Mouse (Mus musculus) heart, embryonic 14.5 days (tissue): ENCODE data around the gene Map3k5. TPM values are rescaled to one million over a fixed set of nuclear protein-coding genes. Genes with fewer than 3 reads are reported as not detected.

Experiments used
- ATAC-seq: fragments of 200-750 bp; cut with Nextera tagmentation; 2 replicates; pipeline ENCODE4 v1.8.0; 2017; ENCODE audit warnings: low read depth, moderate TSS enrichment; ENCODE audit not compliant: insufficient number of reproducible peaks, insufficient read depth, low FRiP score
- H3K27ac ChIP-seq, 2 experiments: fragments of 200-500 bp in 1 of 2; fragments of 300-500 bp in 1 of 2; sonication (generic) in 1 of 2; replicated peaks in 1 of 2; 2 replicates each; pipeline ENCODE4 v1.5.1; 2012 to 2014; ENCODE audit warnings: low read depth in 2 of 2, low read length in 2 of 2, control low read depth in 1 of 2, mild to moderate bottlenecking in 1 of 2, mixed read lengths in 1 of 2; ENCODE audit not compliant: control insufficient read depth in 1 of 2, insufficient read depth in 1 of 2
- H3K27me3 ChIP-seq: fragments of 300-500 bp; sonication (generic); 2 replicates; pipeline ENCODE4 v1.6.1; 2014; ENCODE audit warnings: mild to moderate bottlenecking, low read length, control low read depth; ENCODE audit not compliant: control insufficient read depth, insufficient read depth
- H3K36me3 ChIP-seq: fragments of 300-500 bp; sonication (generic); 2 replicates; pipeline ENCODE4 v1.6.1; 2014; ENCODE audit warnings: mild to moderate bottlenecking, control low read depth, low read length, mixed read lengths; ENCODE audit not compliant: control insufficient read depth, insufficient read depth
- H3K4me1 ChIP-seq, 2 experiments: fragments of 200-500 bp in 1 of 2; fragments of 300-500 bp in 1 of 2; sonication (generic) in 1 of 2; 2 replicates each; pipeline ENCODE4 v1.6.1; 2012 to 2014; ENCODE audit warnings: low read length in 2 of 2, control low read depth in 1 of 2, mixed read lengths in 1 of 2; ENCODE audit not compliant: control insufficient read depth in 2 of 2, insufficient read depth in 2 of 2
- H3K4me2 ChIP-seq: fragments of 300-500 bp; sonication (generic); 2 replicates; pipeline ENCODE4 v1.6.1; 2014; ENCODE audit warnings: mild to moderate bottlenecking, low read length
- H3K4me3 ChIP-seq, 2 experiments: fragments of 200-500 bp in 1 of 2; fragments of 300-500 bp in 1 of 2; sonication (generic) in 1 of 2; 2 replicates each; pipeline ENCODE4 v1.5.1; 2012 to 2014; ENCODE audit warnings: low read length in 2 of 2, mild to moderate bottlenecking in 2 of 2, control low read depth in 1 of 2, low read depth in 1 of 2, moderate library complexity in 1 of 2; ENCODE audit not compliant: control insufficient read depth in 1 of 2, insufficient read depth in 1 of 2
- H3K9ac ChIP-seq: fragments of 300-500 bp; sonication (generic); 2 replicates; pipeline ENCODE4 v1.6.1; 2014; ENCODE audit warnings: mild to moderate bottlenecking, low read length
- H3K9me3 ChIP-seq: fragments of 300-500 bp; sonication (generic); 2 replicates; pipeline ENCODE4 v1.6.1; 2016; ENCODE audit warnings: low read length, control low read depth; ENCODE audit not compliant: control insufficient read depth
- WGBS: fragments of 180-500 bp; shearing (Covaris S2); extraction: QIAGEN DNeasy Blood & Tissue Kit; methylation state at CpG from one replicate; pipeline ENCODE4 v1.1.7; 2014; 5-methylcytosine and 5-hydroxymethylcytosine counted together
- polyA plus RNA-seq: library from polyadenylated mRNA; unstranded; fragments of >200 nt; fragmentation: Nextera tagmentation; extraction: Ambion mirVana; gene quantifications from 2 replicates; pipeline ENCODE4 v1.2.1, GENCODE M21; 2014

The Map3k5 gene
- polyA plus RNA-seq, 1 experiment from 2014 or later, result 4.5 TPM

GRCm38 (mm10) chr10:19977557-19977956, 43.3 kb downstream of the Map3k5 start:
- no peak overlapping the region for H3K27ac ChIP-seq
- no peak overlapping the region for H3K9ac ChIP-seq
- no peaks in the 10 kb centered on the region for H3K27me3 ChIP-seq
- no peaks in the 10 kb centered on the region for H3K36me3 ChIP-seq
- H3K4me3 ChIP-seq, result no peak overlapping the region
- no peak overlapping the region for H3K4me2 ChIP-seq
- H3K4me1 ChIP-seq, result peaks cover 18 to 40% of the 10 kb centered on the region in 2 experiments
- H3K9me3 ChIP-seq, result no peaks in the 10 kb centered on the region
- 79% methylated on average over 3 of the region's 3 CpGs for WGBS
- no peak for ATAC-seq

GRCm38 (mm10) chr10:19978662-19979199, 44.5 kb downstream of the Map3k5 start:
- Histone ChIP-seq H3K27ac (peak overlapping the region; percentile 44 to 57; a peak in 3 of 4 replicates), H3K27me3 (no peaks in the 10 kb centered on the region), H3K9ac (no peak overlapping the region), H3K4me1 (peaks cover 16 to 35% of the 10 kb centered on the region in 2 experiments), H3K4me3 (no peak overlapping the region), H3K4me2 (peak overlapping the region; percentile 6), H3K36me3 (no peaks in the 10 kb centered on the region), H3K9me3 (no peaks in the 10 kb centered on the region)
- ATAC-seq, result no peak
- WGBS, result 32% methylated on average over 5 of the region's 5 CpGs

GRCm38 (mm10) chr10:19987736-19988135, 53.5 kb downstream of the Map3k5 start:
- no peak overlapping the region for H3K4me2 ChIP-seq
- ATAC-seq, result no peak
- peaks cover 5% of the 10 kb centered on the region; the same call in 1 of the 2 replicates for H3K9me3 ChIP-seq
- peaks cover 6 to 13% of the 10 kb centered on the region in 2 experiments for H3K4me1 ChIP-seq
- WGBS, result 74% methylated on average over 9 of the region's 9 CpGs
- no peak overlapping the region for H3K4me3 ChIP-seq
- H3K27me3 ChIP-seq, result no peaks in the 10 kb centered on the region
- no peaks in the 10 kb centered on the region for H3K36me3 ChIP-seq
- H3K27ac ChIP-seq, result no peak overlapping the region
- no peak overlapping the region for H3K9ac ChIP-seq

- H3K4me1 ChIP-seq, result peaks cover 14 to 24% of the 10 kb centered on the region in 2 experiments
- H3K36me3 ChIP-seq, result no peaks in the 10 kb centered on the region
- H3K27me3 ChIP-seq, result no peaks in the 10 kb centered on the region
- no peak overlapping the region for H3K4me2 ChIP-seq
- H3K27ac ChIP-seq, result no peak overlapping the region
- ATAC-seq, result no peak
- peaks cover 5% of the 10 kb centered on the region; the same call in 1 of the 2 replicates for H3K9me3 ChIP-seq
- no peak overlapping the region for H3K9ac ChIP-seq
- no peak overlapping the region for H3K4me3 ChIP-seq
- 57% methylated on average over 6 of the region's 6 CpGs for WGBS
Observed at GRCm38 (mm10) chr10:19989986-19990385, 55.7 kb downstream of the Map3k5 start.

- no peak overlapping the region for H3K27ac ChIP-seq
- H3K36me3 ChIP-seq, result no peaks in the 10 kb centered on the region
- H3K4me2 ChIP-seq, result no peak overlapping the region
- peaks cover 18 to 30% of the 10 kb centered on the region in 2 experiments for H3K4me1 ChIP-seq
- ATAC-seq, result no peak
- H3K4me3 ChIP-seq, result no peak overlapping the region
- H3K27me3 ChIP-seq, result no peaks in the 10 kb centered on the region
- no peak overlapping the region for H3K9ac ChIP-seq
- 29% methylated on average over 6 of the region's 6 CpGs for WGBS
- peaks cover 5% of the 10 kb centered on the region; the same call in 1 of the 2 replicates for H3K9me3 ChIP-seq
Observed at GRCm38 (mm10) chr10:19990638-19991037, 56.4 kb downstream of the Map3k5 start.

- ATAC-seq, result no peak
- no peak overlapping the region for H3K4me3 ChIP-seq
- peaks cover 20 to 32% of the 10 kb centered on the region in 2 experiments for H3K4me1 ChIP-seq
- H3K27ac ChIP-seq, result no peak overlapping the region
- H3K4me2 ChIP-seq, result no peak overlapping the region
- H3K9ac ChIP-seq, result no peak overlapping the region
- no peaks in the 10 kb centered on the region for H3K36me3 ChIP-seq
- peaks cover 5% of the 10 kb centered on the region; the same call in 1 of the 2 replicates for H3K9me3 ChIP-seq
- no peaks in the 10 kb centered on the region for H3K27me3 ChIP-seq
- 79% methylated on average over 3 of the region's 3 CpGs for WGBS
Observed at GRCm38 (mm10) chr10:19991237-19991865, 57.1 kb downstream of the Map3k5 start.

GRCm38 (mm10) chr10:19991866-19992252, 57.6 kb downstream of the Map3k5 start:
- Histone ChIP-seq H3K9ac (no peak overlapping the region), H3K27ac (no peak overlapping the region; a peak in 1 of 4 replicates), H3K4me2 (no peak overlapping the region), H3K36me3 (no peaks in the 10 kb centered on the region), H3K4me3 (no peak overlapping the region), H3K27me3 (no peaks in the 10 kb centered on the region), H3K4me1 (peaks cover 20 to 32% of the 10 kb centered on the region in 2 experiments), H3K9me3 (peaks cover under 1% of the 10 kb centered on the region; the same call in 1 of the 2 replicates)
- 47% methylated on average over 3 of the region's 3 CpGs for WGBS
- no peak for ATAC-seq
